Mouse (Mus musculus): Measurements from ENCODE around the gene Ankrd55. TPM values are rescaled to one million over a fixed set of nuclear protein-coding genes. Genes with fewer than 3 reads are reported as not detected.
A peak's percentile ranks its signal among the peaks of the same experiment; 100 is the strongest.

Gene Ankrd55
- polyA plus RNA-seq, 1 experiment from 2014 or later = 0.92 TPM

GRCm38 (mm10) chr13:112382956-112383355, 94.7 kb downstream of the Ankrd55 start:
- ATAC-seq (ENCODE audit: low read depth) = peak; percentile 90

GRCm38 (mm10) chr13:112383941-112384659, 95.8 kb downstream of the Ankrd55 start:
- Histone ChIP-seq H3K4me2 (ENCODE audit: low read depth, low read length) (no peak overlapping the region), H3K27ac (replicated peaks; ENCODE audit: low read depth, low read length) (peak overlapping the region; percentile 57), H3K36me3 (ENCODE audit: control insufficient read depth, insufficient read depth, low read length) (no peaks in the 10 kb centered on the region), H3K4me3 (ENCODE audit: low read depth, low read length) (no peak overlapping the region), H3K4me1 (ENCODE audit: control insufficient read depth, insufficient read depth, low read length) (peaks cover 29% of the 10 kb centered on the region), H3K27me3 (replicated peaks; ENCODE audit: control insufficient read depth, insufficient read depth, low read length) (no peaks in the 10 kb centered on the region), H3K9ac (ENCODE audit: low read depth, low read length) (no peak overlapping the region; the same call in 1 of the 2 replicates), H3K9me3 (ENCODE audit: control insufficient read depth, low read length) (no peaks in the 10 kb centered on the region)
- 48% methylated on average over 11 of the region's 11 CpGs for WGBS
- DNase-seq (ENCODE audit: low spot score) (peak; percentile 77), ATAC-seq (ENCODE audit: low read depth) (no peak)

More at GRCm38 (mm10) chr13:112382956-112383355, 94.7 kb downstream of the Ankrd55 start:
- no peaks in the 10 kb centered on the region for H3K9me3 ChIP-seq (ENCODE audit: control insufficient read depth, low read length)
- H3K4me2 ChIP-seq (ENCODE audit: low read depth, low read length) = no peak overlapping the region
- H3K9ac ChIP-seq (ENCODE audit: low read depth, low read length) = no peak overlapping the region
- H3K27ac ChIP-seq (replicated peaks; ENCODE audit: low read depth, low read length) = peak overlapping the region; percentile 56
- H3K4me1 ChIP-seq (ENCODE audit: control insufficient read depth, insufficient read depth, low read length) = peaks cover 29% of the 10 kb centered on the region
- no peaks in the 10 kb centered on the region for H3K36me3 ChIP-seq (ENCODE audit: control insufficient read depth, insufficient read depth, low read length)
- no peak overlapping the region for H3K4me3 ChIP-seq (ENCODE audit: low read depth, low read length)
- no peaks in the 10 kb centered on the region for H3K27me3 ChIP-seq (replicated peaks; ENCODE audit: control insufficient read depth, insufficient read depth, low read length)
- peak; percentile 95 for DNase-seq (ENCODE audit: low spot score)
- 24% methylated on average over 3 of the region's 3 CpGs for WGBS

- H3K36me3 ChIP-seq (ENCODE audit: control insufficient read depth, insufficient read depth, low read length) = no peaks in the 10 kb centered on the region
- no peak overlapping the region for H3K4me2 ChIP-seq (ENCODE audit: low read depth, low read length)
- WGBS = 87% methylated on average over 9 of the region's 9 CpGs
- H3K27me3 ChIP-seq (replicated peaks; ENCODE audit: control insufficient read depth, insufficient read depth, low read length) = no peaks in the 10 kb centered on the region
- H3K9me3 ChIP-seq (ENCODE audit: control insufficient read depth, low read length) = no peaks in the 10 kb centered on the region
- peaks cover 29% of the 10 kb centered on the region for H3K4me1 ChIP-seq (ENCODE audit: control insufficient read depth, insufficient read depth, low read length)
- no peak overlapping the region for H3K4me3 ChIP-seq (ENCODE audit: low read depth, low read length)
- no peak for ATAC-seq (ENCODE audit: low read depth)
- H3K27ac ChIP-seq (replicated peaks; ENCODE audit: low read depth, low read length) = peak overlapping the region; percentile 57; the same call in 1 of the 2 replicates
- DNase-seq (ENCODE audit: low spot score) = no peak
- no peak overlapping the region for H3K9ac ChIP-seq (ENCODE audit: low read depth, low read length)
These were observed 96.8 kb downstream of the Ankrd55 start for GRCm38 (mm10) chr13:112385040-112385439.

GRCm38 (mm10) chr13:112386494-112387075, 98.3 kb downstream of the Ankrd55 start:
- H3K4me1 ChIP-seq (ENCODE audit: control insufficient read depth, insufficient read depth, low read length) = peaks cover 29% of the 10 kb centered on the region
- no peaks in the 10 kb centered on the region for H3K36me3 ChIP-seq (ENCODE audit: control insufficient read depth, insufficient read depth, low read length)
- DNase-seq (ENCODE audit: low spot score) (no peak), ATAC-seq (ENCODE audit: low read depth) (no peak)
- H3K9me3 ChIP-seq (ENCODE audit: control insufficient read depth, low read length) = no peaks in the 10 kb centered on the region
- no peak overlapping the region for H3K9ac ChIP-seq (ENCODE audit: low read depth, low read length)
- no peak overlapping the region for H3K4me3 ChIP-seq (ENCODE audit: low read depth, low read length)
- H3K27me3 ChIP-seq (replicated peaks; ENCODE audit: control insufficient read depth, insufficient read depth, low read length) = no peaks in the 10 kb centered on the region
- H3K4me2 ChIP-seq (ENCODE audit: low read depth, low read length) = no peak overlapping the region
- 53% methylated on average over 2 of the region's 2 CpGs for WGBS
- no peak overlapping the region for H3K27ac ChIP-seq (replicated peaks; ENCODE audit: low read depth, low read length)

GRCm38 (mm10) chr13:112387279-112387678, 99.0 kb downstream of the Ankrd55 start:
- Histone ChIP-seq H3K27ac (replicated peaks; ENCODE audit: low read depth, low read length) (no peak overlapping the region), H3K9me3 (ENCODE audit: control insufficient read depth, low read length) (no peaks in the 10 kb centered on the region), H3K36me3 (ENCODE audit: control insufficient read depth, insufficient read depth, low read length) (no peaks in the 10 kb centered on the region), H3K9ac (ENCODE audit: low read depth, low read length) (no peak overlapping the region), H3K4me2 (ENCODE audit: low read depth, low read length) (no peak overlapping the region), H3K4me3 (ENCODE audit: low read depth, low read length) (no peak overlapping the region), H3K4me1 (ENCODE audit: control insufficient read depth, insufficient read depth, low read length) (peaks cover 26% of the 10 kb centered on the region), H3K27me3 (replicated peaks; ENCODE audit: control insufficient read depth, insufficient read depth, low read length) (no peaks in the 10 kb centered on the region)
- 82% methylated on average over 5 of the region's 5 CpGs for WGBS
- ATAC-seq (ENCODE audit: low read depth) (no peak), DNase-seq (ENCODE audit: low spot score) (no peak)

DNA sequence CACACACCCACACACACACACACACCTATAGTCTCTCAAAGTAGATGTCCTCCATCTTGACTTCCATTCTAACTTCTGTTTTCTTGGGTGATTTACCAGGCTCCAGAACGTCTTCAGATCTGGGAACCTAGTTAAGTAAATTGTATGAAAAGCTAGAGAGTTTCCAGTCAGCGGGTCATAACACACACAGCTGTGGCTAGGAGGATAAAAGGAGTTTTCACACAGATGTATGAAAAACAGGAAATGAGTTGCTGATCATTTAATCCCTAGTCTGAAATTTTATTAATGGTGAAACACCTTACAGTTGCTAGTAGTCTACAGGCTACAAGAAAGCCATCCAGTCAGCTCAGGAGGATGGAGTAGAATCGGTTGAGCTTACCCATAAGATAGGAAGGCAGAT, 99.9 kb downstream of the Ankrd55 start:
- 82% methylated on average over 3 of the region's 3 CpGs for WGBS

DNA sequence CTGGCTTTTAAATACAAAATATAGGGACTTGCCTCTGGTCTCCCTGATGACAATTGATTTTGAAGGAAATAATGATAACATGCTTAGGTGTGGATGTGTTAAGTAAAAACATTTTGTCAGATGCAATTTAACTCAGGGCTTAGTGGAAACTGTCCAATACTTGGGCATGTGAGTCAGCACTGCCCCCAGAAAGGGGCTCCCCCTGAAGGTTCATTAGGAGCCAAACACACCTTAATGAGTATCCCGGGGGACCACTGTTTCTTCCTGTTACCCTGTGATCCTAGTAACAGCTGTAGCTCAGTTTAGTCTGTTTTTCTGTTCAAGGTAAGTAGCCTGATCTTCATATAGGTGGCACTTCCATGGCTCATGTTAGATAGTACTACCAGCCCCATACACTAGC, 102.0 kb downstream of the Ankrd55 start:
- WGBS = 90% methylated on average over 1 of the region's 1 CpGs
- Histone ChIP-seq H3K4me1 (ENCODE audit: control insufficient read depth, insufficient read depth, low read length) (no peaks in the 10 kb centered on the region), H3K36me3 (ENCODE audit: control insufficient read depth, insufficient read depth, low read length) (no peaks in the 10 kb centered on the region), H3K9me3 (ENCODE audit: control insufficient read depth, low read length) (no peaks in the 10 kb centered on the region), H3K27me3 (replicated peaks; ENCODE audit: control insufficient read depth, insufficient read depth, low read length) (no peaks in the 10 kb centered on the region), H3K27ac (replicated peaks; ENCODE audit: low read depth, low read length) (no peak overlapping the region), H3K4me2 (ENCODE audit: low read depth, low read length) (no peak overlapping the region), H3K9ac (ENCODE audit: low read depth, low read length) (no peak overlapping the region), H3K4me3 (ENCODE audit: low read depth, low read length) (no peak overlapping the region)
- DNase-seq (ENCODE audit: low spot score) (no peak), ATAC-seq (ENCODE audit: low read depth) (no peak)

More for the DNA sequence above, 99.9 kb downstream of the Ankrd55 start:
- no peak overlapping the region for H3K9ac ChIP-seq (ENCODE audit: low read depth, low read length)
- H3K9me3 ChIP-seq (ENCODE audit: control insufficient read depth, low read length) = no peaks in the 10 kb centered on the region
- ATAC-seq (ENCODE audit: low read depth) (no peak), DNase-seq (ENCODE audit: low spot score) (no peak)
- H3K36me3 ChIP-seq (ENCODE audit: control insufficient read depth, insufficient read depth, low read length) = no peaks in the 10 kb centered on the region
- H3K27ac ChIP-seq (replicated peaks; ENCODE audit: low read depth, low read length) = no peak overlapping the region
- H3K4me3 ChIP-seq (ENCODE audit: low read depth, low read length) = no peak overlapping the region
- no peaks in the 10 kb centered on the region for H3K27me3 ChIP-seq (replicated peaks; ENCODE audit: control insufficient read depth, insufficient read depth, low read length)
- no peak overlapping the region for H3K4me2 ChIP-seq (ENCODE audit: low read depth, low read length)
- peaks cover 17% of the 10 kb centered on the region for H3K4me1 ChIP-seq (ENCODE audit: control insufficient read depth, insufficient read depth, low read length)

GRCm38 (mm10) chr13:112391354-112391753, 103.1 kb downstream of the Ankrd55 start:
- no peak overlapping the region for H3K9ac ChIP-seq (ENCODE audit: low read depth, low read length)
- WGBS = 74% methylated on average over 3 of the region's 3 CpGs
- no peak for ATAC-seq (ENCODE audit: low read depth)
- H3K36me3 ChIP-seq (ENCODE audit: control insufficient read depth, insufficient read depth, low read length) = no peaks in the 10 kb centered on the region
- DNase-seq (ENCODE audit: low spot score) = no peak
- H3K27me3 ChIP-seq (replicated peaks; ENCODE audit: control insufficient read depth, insufficient read depth, low read length) = no peaks in the 10 kb centered on the region
- H3K4me1 ChIP-seq (ENCODE audit: control insufficient read depth, insufficient read depth, low read length) = no peaks in the 10 kb centered on the region
- H3K27ac ChIP-seq (replicated peaks; ENCODE audit: low read depth, low read length) = no peak overlapping the region
- H3K4me2 ChIP-seq (ENCODE audit: low read depth, low read length) = no peak overlapping the region
- H3K9me3 ChIP-seq (ENCODE audit: control insufficient read depth, low read length) = no peaks in the 10 kb centered on the region
- no peak overlapping the region for H3K4me3 ChIP-seq (ENCODE audit: low read depth, low read length)

- DNase-seq (ENCODE audit: low spot score) = no peak
- Histone ChIP-seq H3K9ac (ENCODE audit: low read depth, low read length) (no peak overlapping the region), H3K36me3 (ENCODE audit: control insufficient read depth, insufficient read depth, low read length) (no peaks in the 10 kb centered on the region), H3K9me3 (ENCODE audit: control insufficient read depth, low read length) (no peaks in the 10 kb centered on the region), H3K4me3 (ENCODE audit: low read depth, low read length) (no peak overlapping the region), H3K27ac (replicated peaks; ENCODE audit: low read depth, low read length) (no peak overlapping the region), H3K27me3 (replicated peaks; ENCODE audit: control insufficient read depth, insufficient read depth, low read length) (no peaks in the 10 kb centered on the region), H3K4me1 (ENCODE audit: control insufficient read depth, insufficient read depth, low read length) (peaks cover 3% of the 10 kb centered on the region; the same call in 1 of the 2 replicates), H3K4me2 (ENCODE audit: low read depth, low read length) (no peak overlapping the region)
- no peak for ATAC-seq (ENCODE audit: low read depth)
- 79% methylated on average over 2 of the region's 2 CpGs for WGBS
These were observed 105.1 kb downstream of the Ankrd55 start for GRCm38 (mm10) chr13:112393356-112393755.
